Mouse (Mus musculus): ENCODE results near the gene Slf2. TPM values are rescaled to one million over a fixed set of nuclear protein-coding genes. Genes with fewer than 3 reads are reported as not detected.

The Slf2 gene
- total RNA-seq (2021) = 10 to 100 TPM; 27.5 to 37.0 TPM

DNA sequence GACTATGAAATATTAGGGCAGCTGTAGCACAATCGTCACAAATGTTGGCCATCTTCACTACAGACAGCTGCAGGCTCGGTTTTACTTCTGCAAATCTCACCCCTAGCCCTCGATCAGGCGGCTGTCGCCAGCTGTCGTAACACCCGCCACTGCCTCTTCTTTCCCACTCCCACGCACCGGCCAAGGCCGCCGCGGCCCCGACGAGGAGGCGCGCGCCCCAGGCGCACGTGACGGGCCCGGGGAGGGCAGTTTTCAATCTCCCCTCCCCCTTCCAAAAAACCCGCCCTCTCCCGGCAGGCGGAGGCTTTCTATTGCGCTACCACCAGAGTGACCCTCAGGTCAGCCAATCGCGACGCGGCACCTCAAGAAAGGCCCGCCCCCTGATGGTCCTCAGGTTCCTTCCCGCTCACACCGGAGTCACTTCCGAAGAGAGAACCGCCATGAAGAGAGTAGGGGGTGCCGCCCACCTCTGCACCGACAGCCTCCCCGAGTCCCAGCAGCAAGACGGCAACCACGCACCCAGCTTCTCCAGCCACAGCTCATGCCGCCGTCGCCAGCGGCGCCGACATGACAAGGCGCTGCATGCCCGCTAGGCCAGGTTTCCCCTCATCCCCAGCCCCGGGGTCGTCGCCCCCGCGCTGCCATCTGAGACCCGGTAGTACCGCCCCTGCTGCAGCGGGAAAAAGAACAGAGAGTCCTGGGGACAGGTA, at the start of gene Slf2:
Gene Slf2, plus strand, starts transcription at position 408 of the 710 bp plus-strand sequence.
- intact Hi-C loops (cut with DNase I) = loop anchor here (2.0 kb wide), 1 partner anchor 24 kb away; no protein-coding TSS in a partner anchor
- peak; percentile 99 to 100 for DNase-seq

DNA sequence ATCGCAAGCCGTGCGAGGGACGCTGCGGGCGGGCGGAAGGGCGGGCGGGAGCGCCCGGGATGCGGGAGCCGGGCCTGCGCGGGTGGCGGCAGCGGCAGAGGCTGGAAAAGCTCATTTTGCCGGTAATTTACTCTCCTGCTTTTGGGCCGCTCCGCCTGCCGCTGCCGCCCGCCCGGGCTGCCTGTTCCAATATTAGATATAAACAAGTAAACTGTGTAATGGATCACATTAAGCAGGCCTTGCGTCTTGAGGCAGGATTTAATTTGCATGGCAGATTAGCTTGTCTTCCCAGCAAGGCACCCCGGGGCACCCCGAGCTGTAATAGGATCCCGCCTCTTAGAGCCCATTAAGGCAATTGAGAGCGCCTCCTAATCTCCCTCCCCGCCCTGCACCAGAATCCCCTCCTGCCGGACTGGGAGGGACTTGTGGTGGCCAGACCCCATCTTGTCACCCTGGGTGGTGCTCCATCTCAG, 48.4 kb upstream of the Slf2 start:
- DNase-seq = peak; percentile 74 to 77
- intact Hi-C loops (cut with DNase I) = no loop called here

DNA sequence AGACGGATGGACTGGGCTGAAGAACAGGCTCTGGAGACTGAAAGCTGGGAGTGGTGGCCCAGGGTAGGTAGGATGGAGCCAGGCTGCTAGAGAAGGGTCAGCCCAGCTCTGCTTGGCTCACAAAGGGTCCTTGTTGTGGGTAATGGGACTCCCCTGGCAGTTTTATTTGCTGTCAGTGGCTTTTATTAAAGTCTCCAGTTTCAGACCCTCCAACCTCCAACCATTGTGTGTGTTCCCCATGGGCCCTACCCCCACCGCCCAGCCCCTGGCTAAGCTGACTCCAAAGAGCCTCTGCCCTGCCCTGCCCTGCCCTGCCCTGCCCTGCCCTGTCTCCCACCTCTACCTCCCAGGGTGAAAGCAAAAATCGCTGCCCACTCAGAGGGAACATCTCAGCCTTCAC, 46.6 kb upstream of the Slf2 start:
- intact Hi-C loops (cut with DNase I) = no loop called here
- DNase-seq = no peak

DNA sequence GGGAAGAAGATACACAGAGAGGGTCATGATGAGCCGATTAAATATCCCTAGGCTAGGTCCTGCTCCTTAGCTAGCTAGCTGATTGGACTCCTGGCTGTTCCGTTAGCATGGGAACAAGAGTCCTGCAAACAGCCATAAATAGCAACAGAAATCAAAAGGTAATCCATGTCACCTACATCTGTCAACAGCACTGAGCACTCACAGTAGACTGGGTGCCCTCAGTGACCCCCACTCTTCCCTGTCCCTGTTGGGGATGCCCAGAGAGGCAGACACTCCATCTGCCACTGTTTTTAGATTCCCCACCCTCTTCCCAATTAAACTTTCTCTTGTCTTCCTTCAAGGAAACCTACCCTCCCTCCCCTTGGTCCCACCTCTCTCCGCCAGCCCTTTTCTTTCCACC, 44.5 kb upstream of the Slf2 start:
- peak; percentile 50 to 56 for DNase-seq
- intact Hi-C loops (cut with DNase I) = loop anchor here (2.0 kb wide), 2 partner anchors 132 to 304 kb away; no protein-coding TSS in a partner anchor

DNA sequence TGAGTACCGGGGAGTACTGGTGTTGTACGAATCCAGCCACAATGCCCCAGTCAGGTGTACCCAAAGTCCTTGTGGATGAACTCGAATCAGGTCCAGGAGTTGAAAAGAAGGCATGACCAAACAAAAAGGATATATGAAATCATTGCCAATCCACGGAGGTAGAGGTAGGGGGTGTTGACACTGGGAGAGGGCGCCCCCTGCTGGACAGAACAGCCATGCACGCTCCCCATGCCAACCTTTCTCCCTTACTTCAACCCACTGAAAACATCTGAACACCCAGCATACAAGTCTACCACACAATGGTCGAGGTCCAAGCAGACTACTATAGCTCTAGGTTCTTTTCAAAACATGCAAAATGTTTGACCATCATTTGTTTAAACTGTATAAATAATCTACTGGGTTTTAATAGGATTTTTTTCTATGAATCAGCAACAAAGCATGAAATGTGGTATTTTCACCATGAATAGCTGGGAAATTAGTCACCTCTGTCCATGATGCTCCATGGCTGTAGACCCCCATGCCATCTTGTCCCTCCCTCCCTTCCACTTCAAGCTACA, 43.2 kb upstream of the Slf2 start:
- peak; percentile 65 to 86 for DNase-seq
- intact Hi-C loops (cut with DNase I) = loop anchor here (2.0 kb wide), 2 partner anchors 133 to 305 kb away; no protein-coding TSS in a partner anchor

DNA sequence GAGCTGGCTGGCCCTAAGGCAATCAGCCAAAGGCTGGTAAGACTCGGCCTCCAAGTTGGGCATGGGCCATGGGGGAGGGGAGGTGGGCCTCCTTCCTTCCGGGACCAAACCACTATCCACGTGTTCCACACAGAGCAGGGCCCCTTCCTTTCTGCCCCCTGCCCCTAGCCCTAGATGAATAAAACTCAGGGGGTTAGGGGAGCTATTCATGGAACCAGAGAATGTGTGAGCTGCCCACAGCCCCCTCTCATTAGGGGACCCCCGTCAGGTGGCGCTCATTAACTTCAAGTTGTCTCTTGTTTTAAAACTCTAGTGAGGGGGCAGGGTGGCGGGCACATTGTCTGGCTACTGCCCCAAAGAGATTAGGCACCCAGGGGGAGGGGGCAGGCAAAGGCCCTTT, 41.4 kb upstream of the Slf2 start:
- intact Hi-C loops (cut with DNase I) = no loop called here

DNA sequence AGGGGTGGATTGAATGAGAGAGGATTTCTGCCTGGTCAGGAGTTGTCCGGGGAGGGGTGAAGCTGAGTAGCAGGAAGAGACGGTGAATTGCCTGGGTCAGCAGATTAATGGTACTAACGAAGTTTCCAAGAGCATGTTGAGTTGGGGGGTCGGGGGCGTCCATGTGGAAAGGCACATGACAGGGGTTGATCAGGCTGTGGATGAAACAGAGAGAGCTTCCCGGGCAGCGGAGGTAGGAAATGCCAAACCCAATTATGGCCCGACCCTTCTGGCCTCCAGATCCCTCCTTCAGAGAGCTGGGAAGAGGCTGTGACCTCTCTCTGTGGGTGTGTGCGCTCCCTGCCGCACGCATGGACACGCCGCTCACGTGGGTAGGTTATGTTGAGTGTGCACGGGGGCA, 39.5 kb upstream of the Slf2 start:
- intact Hi-C loops (cut with DNase I) = no loop called here
- DNase-seq = no peak

More for the DNA sequence above, 41.4 kb upstream of the Slf2 start:
- DNase-seq = no peak

DNA sequence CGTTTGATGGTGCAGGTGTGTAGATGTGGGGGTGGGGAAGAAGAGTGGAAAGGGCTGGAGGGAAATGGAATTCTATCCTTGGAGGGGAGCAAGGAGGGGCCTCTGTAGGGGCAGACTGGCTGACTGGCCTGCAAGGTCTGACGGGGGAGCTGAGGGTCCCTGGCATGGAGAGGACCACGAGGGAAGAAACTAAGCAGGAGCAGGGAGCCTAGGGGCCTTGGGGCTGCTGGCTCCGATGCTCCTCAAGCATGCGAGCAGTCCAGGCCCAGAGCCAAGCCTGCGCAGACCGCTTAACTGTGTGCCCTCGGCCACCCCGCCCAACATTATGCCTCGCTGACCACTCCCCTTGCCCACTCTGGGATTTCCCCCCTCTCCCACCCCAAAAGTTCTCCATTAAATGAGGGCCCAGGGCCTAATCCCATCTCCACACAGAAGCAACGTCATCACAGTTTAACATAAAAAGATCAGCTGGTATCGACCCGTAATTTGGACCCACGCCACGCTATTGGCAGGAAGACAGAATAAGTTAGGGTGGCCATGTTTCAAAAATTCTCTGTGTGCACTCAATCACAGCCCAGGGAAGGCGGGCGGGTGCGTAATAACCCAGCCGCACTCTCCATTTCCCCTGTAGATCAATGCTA, 37.6 kb upstream of the Slf2 start:
- DNase-seq = no peak
- intact Hi-C loops (cut with DNase I) = no loop called here

DNA sequence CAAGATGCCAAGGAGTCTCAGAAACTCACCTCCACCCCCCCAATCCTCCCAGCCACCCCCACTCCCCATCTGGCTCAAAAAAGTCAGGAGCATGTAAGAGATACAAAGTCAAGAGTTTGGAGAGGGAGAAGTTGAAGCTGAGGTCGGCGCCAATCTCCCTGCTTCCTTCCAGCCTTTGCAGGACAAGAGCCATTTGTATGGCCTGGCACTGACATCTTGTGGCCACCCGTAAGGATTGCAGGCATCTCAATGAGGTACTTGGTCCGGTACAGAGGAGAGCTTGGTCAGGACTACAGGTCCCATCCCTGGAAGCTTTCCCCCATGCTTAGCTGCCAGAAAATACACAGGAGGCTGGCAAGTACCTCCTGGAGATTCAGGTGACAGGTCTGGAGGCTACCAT, 35.7 kb upstream of the Slf2 start:
- intact Hi-C loops (cut with DNase I) = loop anchor here (1.0 to 2.0 kb wide), 3 partner anchors 138 to 313 kb away; partner anchors contain the start of gene Pax2
- DNase-seq = peak; percentile 81 to 85

DNA sequence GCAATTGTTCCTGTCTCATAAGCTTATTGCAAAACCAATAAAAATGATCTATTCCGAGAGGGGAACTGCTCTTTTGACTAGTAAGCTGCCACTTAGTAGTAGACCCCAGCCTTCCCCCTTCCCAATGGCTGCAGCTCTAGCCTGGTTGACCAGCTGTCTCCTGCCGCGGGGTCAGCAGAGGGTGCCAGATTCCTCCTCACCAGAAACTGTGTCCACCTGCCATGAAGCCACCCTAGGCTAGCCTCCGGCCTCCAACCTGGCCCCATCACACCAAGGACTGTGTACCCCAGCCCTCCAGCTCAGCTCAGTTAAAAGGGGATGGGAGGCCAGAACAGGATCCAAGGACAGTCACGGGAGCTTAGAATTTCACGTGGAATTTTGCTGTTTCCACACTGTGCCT, 34.5 kb upstream of the Slf2 start:
- intact Hi-C loops (cut with DNase I) = no loop called here
- no peak for DNase-seq

DNA sequence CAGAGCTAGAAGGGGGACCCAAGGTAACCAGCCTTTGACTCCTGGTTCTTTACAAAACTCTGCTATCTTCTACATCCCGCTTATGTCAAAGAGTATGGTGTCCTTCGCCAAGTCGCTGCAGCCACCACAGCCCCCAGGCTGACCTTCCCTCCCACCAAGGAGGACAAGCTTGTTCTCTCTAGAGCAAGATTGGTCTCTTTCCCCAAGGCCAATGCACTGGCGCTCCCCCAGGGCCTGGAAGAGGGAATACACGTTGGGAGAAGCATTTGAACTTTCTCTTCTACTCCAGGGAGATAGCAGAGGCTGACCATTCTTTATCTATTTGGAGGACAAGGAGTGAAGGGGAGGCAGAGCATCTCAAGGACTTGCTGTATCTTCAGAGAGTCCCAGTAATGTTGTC, 33.4 kb upstream of the Slf2 start:
- no peak for DNase-seq
- intact Hi-C loops (cut with DNase I) = no loop called here

DNA sequence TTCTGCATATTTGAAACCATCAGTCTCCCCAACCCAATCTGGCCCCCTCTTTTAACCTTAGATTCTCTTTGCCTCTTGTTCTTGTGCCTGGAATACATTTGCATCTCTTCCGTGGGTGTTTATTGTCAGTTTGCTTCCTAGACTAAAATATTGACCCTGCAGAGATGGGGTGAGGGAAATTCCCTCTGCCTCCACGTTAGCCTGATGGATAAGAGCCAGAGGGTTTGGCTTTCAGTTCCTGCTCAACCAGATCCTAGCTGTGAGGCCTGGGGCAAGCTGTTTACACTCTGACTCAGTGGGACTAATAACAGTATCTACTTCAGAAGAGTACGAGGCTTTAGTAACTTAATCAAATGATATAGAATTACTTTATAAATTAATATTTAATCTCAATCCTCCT, 32.3 kb upstream of the Slf2 start:
- no peak for DNase-seq
- intact Hi-C loops (cut with DNase I) = no loop called here

DNA sequence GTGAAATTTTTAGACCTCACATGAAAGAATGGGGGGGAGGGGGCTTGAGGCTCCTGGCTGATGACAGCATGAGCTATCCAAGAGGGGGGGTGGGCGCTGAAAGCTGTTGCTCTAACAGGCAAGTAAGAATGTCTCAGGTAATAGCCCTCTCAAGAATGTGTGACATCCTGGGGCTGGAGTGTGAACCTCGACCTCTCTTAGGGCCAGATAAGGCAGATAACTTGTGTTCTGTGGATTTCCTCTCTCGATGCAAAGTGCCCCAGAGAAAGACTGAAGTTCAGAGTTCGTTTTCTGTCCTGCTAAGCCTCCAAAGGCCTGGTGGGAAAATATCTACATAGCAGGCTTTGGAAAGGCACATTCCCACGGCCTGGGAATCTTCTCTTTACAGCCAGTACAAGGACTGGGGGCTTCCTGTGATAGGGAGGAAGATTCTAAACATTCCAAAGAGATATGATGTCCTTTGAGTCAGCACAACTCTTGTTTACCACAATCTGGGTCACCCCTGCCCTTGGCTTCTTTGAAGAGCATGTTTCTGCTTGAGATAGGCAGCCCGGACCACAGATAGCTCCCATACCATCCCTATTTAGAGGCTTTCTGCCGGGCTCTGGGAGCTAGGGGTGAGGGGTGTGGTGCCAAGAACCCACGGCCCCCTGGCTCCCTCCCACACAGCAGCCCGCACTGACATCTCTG, 31.7 kb upstream of the Slf2 start:
- intact Hi-C loops (cut with DNase I) = no loop called here
- DNase-seq = no peak

DNA sequence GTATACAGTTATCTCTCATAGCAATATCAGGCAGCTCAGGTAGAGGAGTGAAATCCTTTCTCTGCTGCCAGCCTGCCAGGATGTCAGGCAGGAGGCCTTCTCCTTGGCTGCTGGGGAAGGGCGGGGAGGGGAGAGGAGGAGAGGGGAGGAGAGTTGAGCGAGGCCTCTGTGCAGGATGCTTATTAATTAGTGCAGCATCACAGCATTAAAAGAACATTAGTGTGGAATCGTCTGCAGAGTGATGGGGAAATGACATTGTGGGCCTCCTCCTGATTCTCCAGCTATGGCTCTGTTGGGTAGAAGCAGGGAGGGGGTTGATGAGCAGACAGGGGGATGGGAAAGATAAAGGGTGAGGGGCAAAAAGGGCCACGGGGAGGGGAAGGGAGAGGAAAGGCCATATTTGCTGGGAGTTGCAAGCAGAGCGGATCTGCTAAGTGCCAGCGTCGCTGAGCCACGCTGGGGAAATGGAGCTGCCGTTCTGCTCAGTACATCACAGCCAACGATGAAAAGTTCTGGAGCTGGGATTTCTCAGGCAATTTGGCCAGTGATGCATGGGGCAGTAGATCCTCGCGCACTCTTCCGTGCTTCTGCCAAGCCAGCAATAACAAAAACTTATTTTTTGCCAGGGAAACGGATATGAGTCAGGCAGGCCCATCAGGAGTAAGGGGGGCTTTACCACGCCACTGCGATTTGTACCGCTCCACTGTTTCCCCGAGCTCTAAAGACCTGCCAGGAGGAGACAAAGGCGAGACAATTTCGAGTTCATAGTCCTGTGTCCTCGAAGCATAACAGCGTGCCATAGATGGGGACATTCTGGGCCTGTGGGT, 30.8 kb upstream of the Slf2 start:
- DNase-seq = peak; percentile 54 to 59
- intact Hi-C loops (cut with DNase I) = no loop called here

DNA sequence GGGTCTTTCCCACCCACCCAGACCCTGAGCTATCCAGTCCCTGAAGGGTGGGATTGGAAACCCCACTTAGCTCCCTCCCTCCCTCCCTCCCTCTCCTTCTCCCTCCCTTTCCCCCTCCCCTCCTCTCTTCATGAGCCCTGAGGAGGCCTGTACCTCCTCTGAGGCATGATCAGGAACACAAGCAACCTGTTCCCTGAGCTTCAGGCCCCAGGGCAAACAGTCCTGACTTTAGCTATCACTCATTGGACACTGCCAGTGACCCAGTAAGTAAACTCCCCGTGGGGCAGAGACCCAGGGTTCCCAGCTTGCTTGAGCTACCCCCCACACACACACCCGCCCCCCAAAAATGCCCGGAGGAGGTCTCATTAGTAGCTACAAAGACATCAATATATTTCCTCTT, 29.9 kb upstream of the Slf2 start:
- intact Hi-C loops (cut with DNase I) = no loop called here

DNA sequence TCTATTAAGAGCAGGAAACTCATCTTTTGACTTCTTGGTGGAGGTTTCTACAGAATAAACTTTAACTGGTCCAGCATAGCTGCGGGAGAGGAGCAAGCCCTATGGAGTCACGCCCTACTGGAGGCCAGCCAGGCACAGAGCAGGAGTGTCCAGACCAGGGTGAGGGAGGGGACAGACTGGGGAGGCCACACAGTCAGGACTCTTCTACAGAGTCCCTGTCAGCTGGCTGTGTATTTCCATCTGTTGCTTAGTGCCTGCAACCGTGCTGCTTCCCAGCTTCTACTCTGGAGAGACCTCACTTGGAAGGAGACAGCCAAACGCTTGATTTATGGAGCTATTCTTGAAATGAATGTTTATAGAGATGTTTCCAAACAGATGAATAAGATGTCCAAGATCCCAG, 28.6 kb upstream of the Slf2 start:
- peak; percentile 70 to 77 for DNase-seq
- intact Hi-C loops (cut with DNase I) = no loop called here

More for the DNA sequence above, 29.9 kb upstream of the Slf2 start:
- no peak for DNase-seq

DNA sequence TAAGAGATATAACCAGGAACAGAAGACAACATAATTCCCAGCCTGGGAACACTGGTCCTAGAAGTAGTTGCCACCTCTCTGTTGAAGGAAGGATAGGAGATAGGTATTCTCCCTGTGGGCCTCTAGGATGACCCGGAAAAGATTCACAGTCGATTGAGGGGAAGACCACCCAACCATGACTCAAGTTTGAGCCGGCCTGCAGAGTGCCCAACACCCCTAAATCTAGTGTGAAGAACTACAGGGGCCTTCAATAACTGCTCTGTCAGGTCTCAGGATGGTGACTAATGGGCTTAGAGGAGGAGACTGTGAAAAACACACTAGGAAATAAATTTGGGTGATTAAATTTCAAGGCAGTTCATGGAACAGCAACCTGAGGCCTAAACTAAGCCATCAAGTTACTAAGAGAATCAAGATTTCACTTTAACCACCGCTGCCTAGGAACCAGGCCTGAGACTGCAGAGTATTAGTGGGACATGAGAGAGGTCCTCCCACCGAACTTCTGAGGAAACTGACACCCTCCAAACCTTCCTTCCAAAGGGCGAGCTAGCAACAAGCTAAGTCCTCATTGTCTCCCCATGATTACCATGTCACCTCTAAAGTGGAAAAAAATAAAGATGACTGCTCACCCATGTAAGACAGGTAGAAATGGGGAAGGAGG, 27.5 kb upstream of the Slf2 start:
- DNase-seq = no peak
- intact Hi-C loops (cut with DNase I) = no loop called here

DNA sequence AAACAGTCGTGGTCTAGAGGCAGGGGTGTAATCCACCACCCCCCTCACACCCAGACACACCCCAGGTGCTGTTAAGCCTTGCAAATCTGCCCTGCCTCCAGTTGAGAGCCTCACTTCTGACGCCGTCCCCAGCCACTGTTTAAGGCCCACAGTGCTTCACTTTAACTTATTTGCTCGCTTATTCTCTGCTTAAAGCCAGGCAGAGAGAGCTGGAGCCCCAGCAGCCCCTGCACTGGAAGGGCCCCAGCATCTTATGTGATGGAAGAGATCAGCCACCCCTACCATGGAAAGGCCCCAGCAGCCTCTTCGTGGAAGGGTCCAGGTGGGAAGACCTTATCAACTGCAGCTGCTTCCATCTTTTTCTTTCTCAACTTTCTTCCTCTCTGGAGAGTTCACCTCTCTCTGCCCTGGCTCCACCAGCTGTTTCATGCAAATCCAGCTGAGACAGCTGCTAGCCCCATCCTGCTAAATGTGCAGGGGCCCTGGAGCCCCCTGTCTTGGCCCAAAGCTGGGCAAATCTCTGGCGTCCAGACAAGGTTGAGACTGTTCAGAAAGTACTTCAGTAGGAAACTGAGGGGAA, 26.7 kb upstream of the Slf2 start:
- intact Hi-C loops (cut with DNase I) = no loop called here
- no peak for DNase-seq

DNA sequence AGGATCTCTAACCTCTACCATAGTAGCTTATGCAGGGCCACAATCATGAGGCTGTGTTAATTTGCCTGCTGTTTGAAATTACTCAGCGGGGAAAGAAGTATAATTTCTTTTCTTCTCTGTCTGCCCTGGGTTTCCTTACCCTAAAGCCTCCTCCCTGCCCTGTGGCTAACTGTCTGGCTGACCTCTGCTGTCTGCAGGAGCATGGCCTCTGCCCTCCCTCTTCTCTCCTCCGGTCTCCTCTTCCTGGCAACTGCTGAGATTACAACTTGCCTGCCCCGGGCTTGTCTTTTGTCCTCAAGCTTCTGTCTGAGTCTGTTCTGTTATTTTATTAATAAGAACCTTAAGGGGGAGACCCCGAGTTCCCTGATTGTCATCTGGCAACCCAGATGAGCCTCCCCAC, 25.6 kb upstream of the Slf2 start:
- intact Hi-C loops (cut with DNase I) = no loop called here
- no peak for DNase-seq

Data from heart, postnatal 10 days (tissue).